Mouse (Mus musculus) hindbrain, embryonic 14.5 days (tissue): ENCODE data around the gene Plod2. TPM values are rescaled to one million over a fixed set of nuclear protein-coding genes. Genes with fewer than 3 reads are reported as not detected.

Experiments
- ATAC-seq: fragments of 200-750 bp; cut with Nextera tagmentation; 2 replicates; pipeline ENCODE4 v1.8.0; 2017; ENCODE audit warnings: moderate number of reproducible peaks, mild to moderate bottlenecking, moderate TSS enrichment, moderate library complexity; ENCODE audit not compliant: low FRiP score
- DNase-seq: peaks from one replicate; pipeline ENCODE4 v3.0.0-alpha.2; 2015; ENCODE audit warnings: low spot score
- H3K27ac ChIP-seq: fragments of 300-500 bp; sonication (generic); 2 replicates; pipeline ENCODE4 v1.5.1; 2014; ENCODE audit warnings: mild to moderate bottlenecking, moderate library complexity
- H3K27me3 ChIP-seq: fragments of 300-500 bp; sonication (generic); 2 replicates; pipeline ENCODE4 v1.6.1; 2014; ENCODE audit warnings: mild to moderate bottlenecking, low read length, mixed read lengths; ENCODE audit not compliant: control insufficient read depth, insufficient read depth
- H3K36me3 ChIP-seq: fragments of 300-500 bp; sonication (generic); replicated peaks from 2 replicates; pipeline ENCODE4 v1.6.1; 2014; ENCODE audit not compliant: control insufficient read depth, insufficient read depth
- H3K4me1 ChIP-seq: fragments of 300-500 bp; sonication (generic); replicated peaks from 2 replicates; pipeline ENCODE4 v1.6.1; 2014; ENCODE audit warnings: antibody characterized with exemption, low read length, mixed read lengths; ENCODE audit not compliant: control insufficient read depth, insufficient read depth
- H3K4me2 ChIP-seq: fragments of 300-500 bp; sonication (generic); replicated peaks from 2 replicates; pipeline ENCODE4 v1.6.1; 2014; ENCODE audit warnings: mild to moderate bottlenecking, moderate library complexity
- H3K4me3 ChIP-seq: fragments of 300-500 bp; sonication (generic); replicated peaks from 2 replicates; pipeline ENCODE4 v1.5.1; 2014; ENCODE audit warnings: mild to moderate bottlenecking, low read length
- H3K9ac ChIP-seq: fragments of 300-500 bp; sonication (generic); 2 replicates; pipeline ENCODE4 v1.6.1; 2014
- H3K9me3 ChIP-seq: fragments of 300-500 bp; sonication (generic); 2 replicates; pipeline ENCODE4 v1.6.1; 2016; ENCODE audit warnings: low read length; ENCODE audit not compliant: control insufficient read depth
- WGBS: fragments of 180-500 bp; shearing (Covaris S2); extraction: QIAGEN DNeasy Blood & Tissue Kit; methylation state at CpG from one replicate; pipeline ENCODE4 v1.1.7; 2014; 5-methylcytosine and 5-hydroxymethylcytosine counted together
- polyA plus RNA-seq: library from polyadenylated mRNA; unstranded; fragments of >200 nt; fragmentation: Nextera tagmentation; extraction: Ambion mirVana; gene quantifications from 2 replicates; pipeline ENCODE4 v1.2.1, GENCODE M21; 2014

The Plod2 gene
- polyA plus RNA-seq, 1 experiment from 2014 or later, result 14.9 TPM

DNA sequence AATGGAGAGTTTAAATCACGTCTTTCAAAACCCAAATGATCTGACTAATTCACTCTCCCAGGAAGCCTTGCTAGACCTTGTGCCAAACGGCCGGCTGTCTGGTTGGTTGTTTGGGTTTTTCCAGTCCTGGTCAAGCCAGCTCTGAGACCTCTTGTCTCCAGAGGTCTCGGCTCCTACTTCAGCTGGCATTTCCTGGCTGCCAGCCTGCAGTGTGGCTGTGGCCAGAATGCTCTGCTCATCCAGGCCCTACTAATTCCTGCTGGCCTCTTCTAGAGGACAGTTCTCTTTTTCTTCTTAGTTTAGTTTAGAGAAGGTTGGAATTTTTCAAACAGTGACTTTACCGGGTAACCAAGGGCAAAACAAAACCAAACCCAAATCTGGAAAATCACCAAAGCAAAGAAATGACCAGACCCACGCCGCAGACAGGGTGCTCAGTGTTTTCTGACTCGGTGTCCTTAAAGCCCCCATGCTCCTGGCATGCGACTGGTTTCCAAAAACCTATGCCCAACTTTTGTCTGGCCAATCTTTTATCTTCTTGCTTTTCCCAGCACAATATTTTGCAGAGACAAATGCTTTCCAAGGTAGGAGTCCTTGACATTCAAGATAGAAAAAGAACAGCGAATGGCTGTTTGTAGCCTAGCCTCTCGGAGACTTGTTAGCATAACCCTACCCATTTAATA is 7.9 kb downstream of the Plod2 start:
- Histone ChIP-seq H3K4me1 (peaks cover 5% of the 10 kb centered on the region; the same call in 1 of the 2 replicates), H3K9me3 (no peaks in the 10 kb centered on the region), H3K27ac (no peak overlapping the region), H3K36me3 (no peaks in the 10 kb centered on the region), H3K4me2 (no peak overlapping the region), H3K9ac (no peak overlapping the region), H3K27me3 (no peaks in the 10 kb centered on the region), H3K4me3 (no peak overlapping the region)
- 84% methylated on average over 11 of the region's 11 CpGs for WGBS
- ATAC-seq, result peak; percentile 17; the same call in 1 of the 2 replicates
- DNase-seq, result no peak

DNA sequence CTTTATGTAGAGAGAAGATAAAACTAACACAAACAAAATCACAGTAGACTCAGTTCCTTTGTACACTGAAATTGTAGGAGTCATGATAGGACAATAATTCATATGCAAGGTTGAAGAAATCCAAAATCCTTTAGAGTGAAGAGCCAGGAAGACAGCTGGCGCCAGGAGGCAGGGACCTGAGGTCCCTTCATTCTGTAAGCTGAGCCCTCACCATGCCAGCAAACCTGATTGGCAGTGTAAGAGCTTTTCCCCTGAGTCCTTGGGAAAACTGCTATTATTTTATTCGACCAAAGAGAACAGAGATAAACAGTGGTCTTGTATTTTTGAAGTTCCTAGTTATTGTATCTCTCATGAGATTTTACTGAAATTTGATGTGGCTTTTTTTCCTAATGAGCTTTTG is 9.0 kb downstream of the Plod2 start:
- no peak overlapping the region for H3K27ac ChIP-seq
- H3K4me1 ChIP-seq, result peaks cover 5% of the 10 kb centered on the region; the same call in 1 of the 2 replicates
- WGBS, result 73% methylated on average over 2 of the region's 2 CpGs
- H3K36me3 ChIP-seq, result no peaks in the 10 kb centered on the region
- no peaks in the 10 kb centered on the region for H3K27me3 ChIP-seq
- H3K4me3 ChIP-seq, result no peak overlapping the region
- ATAC-seq (no peak), DNase-seq (no peak)
- no peaks in the 10 kb centered on the region for H3K9me3 ChIP-seq
- no peak overlapping the region for H3K9ac ChIP-seq
- H3K4me2 ChIP-seq, result no peak overlapping the region

GRCm38 (mm10) chr9:92551666-92552065 is 9.6 kb downstream of the Plod2 start:
- H3K27me3 ChIP-seq, result no peaks in the 10 kb centered on the region
- no peak for ATAC-seq
- no peak overlapping the region for H3K9ac ChIP-seq
- no peak overlapping the region for H3K27ac ChIP-seq
- no peaks in the 10 kb centered on the region for H3K36me3 ChIP-seq
- no peak overlapping the region for H3K4me3 ChIP-seq
- no peak overlapping the region for H3K4me2 ChIP-seq
- WGBS, result 84% methylated on average over 4 of the region's 4 CpGs
- 0 out of 2 replicates have a peak, but pooled peaks cover 5% of the 10 kb centered on the region for H3K4me1 ChIP-seq
- DNase-seq, result no peak
- H3K9me3 ChIP-seq, result no peaks in the 10 kb centered on the region

DNA sequence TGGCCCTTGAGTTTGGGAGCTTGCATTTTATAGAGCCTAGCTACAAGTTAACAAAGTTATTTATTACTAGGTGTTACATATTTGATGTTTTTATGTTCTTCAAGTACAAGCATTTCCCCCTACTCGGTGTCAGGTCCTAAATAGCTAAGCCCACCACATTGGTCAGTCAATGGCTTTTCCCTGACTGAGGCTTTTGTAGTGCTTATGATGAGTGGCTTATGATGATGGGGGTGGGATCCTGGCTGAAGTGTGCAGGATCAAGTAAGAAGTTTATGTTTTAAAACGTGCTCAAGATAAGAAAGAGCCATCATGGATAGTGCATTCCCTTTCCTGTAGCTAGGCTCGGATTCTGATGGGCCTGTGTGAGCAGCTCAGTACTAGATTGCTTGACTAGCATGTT is 10.7 kb downstream of the Plod2 start:
- Histone ChIP-seq H3K4me3 (no peak overlapping the region), H3K9ac (no peak overlapping the region), H3K4me2 (no peak overlapping the region), H3K27me3 (no peaks in the 10 kb centered on the region), H3K27ac (no peak overlapping the region), H3K4me1 (0 out of 2 replicates have a peak, but pooled peaks cover 5% of the 10 kb centered on the region), H3K9me3 (no peaks in the 10 kb centered on the region), H3K36me3 (no peaks in the 10 kb centered on the region)
- 94% methylated on average over 3 of the region's 3 CpGs for WGBS
- DNase-seq (no peak), ATAC-seq (no peak)

DNA sequence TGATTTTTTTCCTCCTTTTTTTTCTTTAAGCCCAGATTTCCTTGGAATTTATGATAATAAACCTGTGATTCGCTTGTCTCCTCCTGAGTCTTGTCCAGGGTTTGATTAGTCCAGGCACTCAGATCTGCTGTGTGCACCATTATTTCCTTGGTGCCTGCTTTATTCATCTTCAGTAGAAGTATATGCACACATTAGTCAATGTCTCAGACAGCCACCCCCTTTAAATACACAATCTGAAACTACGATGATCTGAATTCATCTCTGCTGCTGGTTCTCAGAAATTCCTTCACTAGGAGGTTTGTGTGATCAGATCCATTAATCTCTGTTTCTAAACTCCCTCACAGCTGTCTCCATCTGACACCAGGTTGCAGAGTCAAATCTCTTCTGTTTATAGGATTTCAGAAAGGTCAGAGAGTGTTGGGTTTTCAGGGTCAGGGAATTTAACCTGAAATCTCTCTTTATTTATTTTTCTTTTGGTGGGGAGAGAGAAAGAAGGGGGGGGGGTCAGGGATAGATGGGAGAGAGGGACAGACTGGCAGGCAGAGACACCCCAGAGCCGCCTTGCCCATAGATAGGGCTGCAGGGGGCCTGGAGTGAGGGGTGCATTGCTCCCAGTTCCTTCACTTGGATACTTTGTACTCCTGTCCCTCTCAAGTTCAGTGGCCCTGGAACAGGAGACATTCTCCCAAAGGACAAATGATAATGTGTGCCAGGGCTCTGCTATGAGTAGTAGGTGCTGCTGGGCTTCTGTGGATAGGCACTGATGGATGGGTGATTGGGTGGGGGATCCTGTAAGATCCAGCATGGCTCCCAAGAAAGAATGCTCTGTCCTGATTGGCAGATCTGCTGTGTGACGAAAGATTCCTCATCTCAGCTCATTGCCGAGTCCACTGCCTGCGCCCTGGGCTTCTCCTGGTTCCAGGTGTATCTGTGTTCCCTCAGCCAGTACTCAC is 13.3 kb downstream of the Plod2 start:
- H3K9ac ChIP-seq, result no peak overlapping the region
- 0 out of 2 replicates have a peak, but pooled peaks cover 5% of the 10 kb centered on the region for H3K4me1 ChIP-seq
- H3K36me3 ChIP-seq, result no peaks in the 10 kb centered on the region
- ATAC-seq, result no peak
- DNase-seq, result no peak
- no peaks in the 10 kb centered on the region for H3K27me3 ChIP-seq
- WGBS, result 74% methylated on average over 6 of the region's 6 CpGs
- H3K9me3 ChIP-seq, result no peaks in the 10 kb centered on the region
- H3K4me3 ChIP-seq, result no peak overlapping the region
- H3K27ac ChIP-seq, result no peak overlapping the region
- no peak overlapping the region for H3K4me2 ChIP-seq

DNA sequence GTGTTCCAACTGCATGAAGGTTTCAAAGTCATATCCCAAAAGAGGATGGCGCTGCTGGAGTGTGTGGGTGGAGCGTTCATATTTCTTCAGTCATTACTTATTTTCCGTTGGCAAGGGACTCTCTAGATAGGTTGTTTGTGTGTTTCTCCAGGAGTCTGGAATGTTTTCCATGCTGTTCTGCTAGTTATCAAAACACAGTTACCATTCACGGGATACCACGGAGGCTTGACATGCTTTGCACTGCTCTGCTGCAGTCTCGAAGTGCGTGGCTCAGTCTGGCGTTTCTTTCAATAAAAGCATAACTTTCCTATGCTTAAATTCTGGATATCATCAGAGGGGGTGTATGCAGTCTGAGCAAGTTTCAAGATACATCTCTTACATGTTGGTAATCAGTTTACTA is 17.7 kb downstream of the Plod2 start:
- H3K27ac ChIP-seq, result no peak overlapping the region
- H3K4me1 ChIP-seq, result no peaks in the 10 kb centered on the region
- ATAC-seq (no peak), DNase-seq (no peak)
- H3K9ac ChIP-seq, result no peak overlapping the region
- no peak overlapping the region for H3K4me3 ChIP-seq
- WGBS, result 86% methylated on average over 8 of the region's 8 CpGs
- H3K9me3 ChIP-seq, result 0 out of 2 replicates have a peak, but pooled peaks cover 4% of the 10 kb centered on the region
- H3K36me3 ChIP-seq, result no peaks in the 10 kb centered on the region
- no peak overlapping the region for H3K4me2 ChIP-seq
- H3K27me3 ChIP-seq, result no peaks in the 10 kb centered on the region

- ATAC-seq, result peak; percentile 48; the same call in 1 of the 2 replicates
Measured at GRCm38 (mm10) chr9:92560840-92561547, 19.0 kb downstream of the Plod2 start.

GRCm38 (mm10) chr9:92562416-92562815 is 20.4 kb downstream of the Plod2 start:
- H3K4me2 ChIP-seq, result no peak overlapping the region
- 84% methylated on average over 5 of the region's 5 CpGs for WGBS
- ATAC-seq (no peak), DNase-seq (no peak)
- no peaks in the 10 kb centered on the region for H3K36me3 ChIP-seq
- H3K4me3 ChIP-seq, result no peak overlapping the region
- H3K9ac ChIP-seq, result no peak overlapping the region
- H3K4me1 ChIP-seq, result no peaks in the 10 kb centered on the region
- 0 out of 2 replicates have a peak, but pooled peaks cover 4% of the 10 kb centered on the region for H3K9me3 ChIP-seq
- no peaks in the 10 kb centered on the region for H3K27me3 ChIP-seq
- H3K27ac ChIP-seq, result no peak overlapping the region

More at GRCm38 (mm10) chr9:92560840-92561547, 19.0 kb downstream of the Plod2 start:
- no peaks in the 10 kb centered on the region for H3K36me3 ChIP-seq
- H3K9me3 ChIP-seq, result 0 out of 2 replicates have a peak, but pooled peaks cover 4% of the 10 kb centered on the region
- H3K9ac ChIP-seq, result no peak overlapping the region
- H3K4me1 ChIP-seq, result no peaks in the 10 kb centered on the region
- whole genome bisulfite sequencing, result 58% methylated on average over 6 of the region's 6 CpGs
- H3K4me2 ChIP-seq, result no peak overlapping the region
- no peaks in the 10 kb centered on the region for H3K27me3 ChIP-seq
- DNase-seq, result no peak
- no peak overlapping the region for H3K4me3 ChIP-seq
- H3K27ac ChIP-seq, result no peak overlapping the region

- Histone ChIP-seq H3K27me3 (no peaks in the 10 kb centered on the region), H3K4me3 (no peak overlapping the region), H3K36me3 (no peaks in the 10 kb centered on the region), H3K27ac (no peak overlapping the region), H3K4me2 (no peak overlapping the region), H3K9me3 (0 out of 2 replicates have a peak, but pooled peaks cover 4% of the 10 kb centered on the region), H3K4me1 (no peaks in the 10 kb centered on the region), H3K9ac (no peak overlapping the region)
- ATAC-seq, result no peak
- 94% methylated on average over 6 of the region's 6 CpGs for WGBS
- DNase-seq, result no peak
Measured at GRCm38 (mm10) chr9:92563306-92563705, 21.3 kb downstream of the Plod2 start.
